Mouse (Mus musculus) left cerebral cortex, postnatal 10 days (tissue): ENCODE data around the gene Ropn1. TPM values are rescaled to one million over a fixed set of nuclear protein-coding genes. Genes with fewer than 3 reads are reported as not detected.
A peak's percentile ranks its signal among the peaks of the same experiment; 100 is the strongest.
"Not testable (repeated sequence)": the region's sequence is repeated elsewhere in the genome, so short reads cannot be mapped to it uniquely, and the experiment has no call there.

Source experiments
- DNase-seq, 2 experiments: peaks; one replicate each; pipeline ENCODE4 v3.0.0; 2021 to 2022; ENCODE audit warnings: low spot score in 2 of 2, mixed read lengths in 1 of 2; ENCODE audit errors: extremely low spot score in 1 of 2
- intact Hi-C: fragments of 180-260 bp; cut with DNase I; formaldehyde crosslinking; loops from one replicate; pipeline ENCODE4 v1.15.1; 2025
- total RNA-seq, 2 experiments: library from RNA; stranded (reverse); gene quantifications; 2 replicates each; pipeline ENCODE4 v1.2.3; 2021

Ropn1 gene
- under 1 TPM in 1 of 2 experiments, not detected in 1; 0.41 TPM for total RNA-seq

DNA sequence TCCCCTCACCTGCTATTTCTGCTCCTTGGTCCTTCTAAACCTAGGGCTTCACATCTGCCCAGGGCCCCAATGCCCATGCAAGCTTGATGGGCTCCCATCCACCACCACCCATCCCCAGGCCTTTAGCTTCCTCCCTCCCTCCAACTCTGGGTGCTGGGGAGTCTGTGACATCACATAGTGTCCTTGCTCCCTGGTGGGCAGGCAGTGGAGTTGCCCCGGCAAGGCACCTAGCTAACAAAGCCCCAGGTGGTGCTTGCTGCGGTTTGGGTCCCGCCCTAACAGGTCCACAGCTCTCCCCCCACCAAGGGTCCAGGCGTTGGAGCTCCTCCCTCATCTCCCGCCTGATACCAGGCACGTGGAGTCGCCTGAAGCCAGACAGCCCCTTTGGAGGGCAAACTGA is at the start of gene Ropn1:
TSS of gene Ropn1 (plus strand) at position 301 of the 400 bp plus-strand sequence.
- intact Hi-C loops, result no loop called here
- no peak for DNase-seq

DNA sequence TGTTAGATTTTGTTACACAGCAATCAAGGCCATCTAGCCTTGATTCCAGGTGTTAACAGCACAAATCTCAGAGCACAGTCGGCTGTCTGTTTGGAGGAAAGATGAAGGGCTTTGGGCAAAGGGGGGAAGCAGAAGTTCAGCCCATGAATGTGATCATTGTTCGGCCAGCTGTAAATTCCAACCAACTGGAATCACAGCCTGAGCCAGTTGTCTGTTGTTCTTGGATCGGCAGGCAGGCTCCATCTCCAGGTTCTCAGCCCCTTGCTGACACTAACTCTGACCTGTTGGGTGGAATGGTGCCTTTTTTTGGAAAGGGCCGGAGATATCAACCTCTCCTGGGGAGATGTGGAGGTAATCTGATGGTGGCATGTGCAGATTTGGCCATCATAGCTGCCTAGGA is 47.8 kb upstream of the Ropn1 start:
- intact Hi-C loops, result no loop called here
- DNase-seq, result no peak

DNA sequence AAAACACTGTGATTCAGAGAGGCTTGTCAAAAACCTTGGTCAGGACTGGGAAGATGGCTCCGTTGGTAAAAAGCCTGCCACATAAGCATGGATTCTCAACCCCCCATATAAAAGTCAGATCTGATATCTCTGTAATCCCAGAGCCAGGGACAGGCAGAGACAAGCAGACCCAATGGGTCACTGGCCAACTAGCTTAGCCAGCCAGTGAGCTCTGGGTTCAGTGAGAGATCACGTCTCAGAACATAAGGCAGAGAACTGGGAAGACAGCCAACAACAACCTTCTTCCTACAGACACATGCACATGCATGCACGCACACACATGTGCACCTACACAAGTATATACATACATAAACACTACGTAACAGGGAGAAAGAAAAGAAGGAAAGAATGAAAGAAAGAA is 46.6 kb upstream of the Ropn1 start:
- no peak for DNase-seq
- intact Hi-C loops, result no loop called here

DNA sequence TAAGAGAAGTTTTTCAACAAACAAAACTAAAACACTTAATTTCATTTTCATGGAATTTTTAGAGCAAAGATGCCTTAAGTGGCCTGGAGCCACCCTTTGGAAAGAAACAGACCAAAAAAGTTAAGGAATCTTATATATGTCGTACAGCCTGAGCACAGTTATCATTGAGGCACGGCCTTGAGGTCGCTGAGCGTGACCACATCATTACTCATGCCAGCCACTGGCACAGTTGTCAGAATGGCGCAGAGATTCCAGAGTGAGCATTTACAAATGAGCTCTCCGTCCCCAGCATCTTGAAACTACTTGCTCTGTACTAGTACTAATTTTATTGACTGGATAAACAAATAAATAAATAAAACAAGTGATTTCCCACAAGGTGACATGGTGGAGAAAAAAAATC is 45.9 kb upstream of the Ropn1 start:
- intact Hi-C loops, result no loop called here

DNA sequence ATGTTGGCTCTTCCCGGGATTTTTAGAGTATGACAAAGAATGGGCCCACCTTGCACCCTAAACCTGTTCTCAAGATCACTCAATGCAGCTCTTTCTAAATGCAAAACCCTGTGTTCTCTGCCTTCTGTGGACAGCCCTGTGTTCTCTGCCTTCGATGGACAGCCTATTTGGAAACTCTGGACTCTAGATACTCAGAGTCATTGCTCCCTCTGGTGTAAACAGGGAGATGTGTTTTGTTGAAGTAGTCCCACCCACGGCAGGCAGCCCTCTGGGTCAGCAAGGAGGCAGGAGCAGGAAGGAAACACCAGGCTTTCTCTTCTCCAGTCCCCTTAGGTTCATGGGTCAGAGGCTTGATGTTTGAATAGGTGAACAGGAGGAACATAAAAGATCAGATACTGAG is 44.0 kb upstream of the Ropn1 start:
- peak in 1 of 2 experiments; percentile 35 for DNase-seq
- intact Hi-C loops, result no loop called here

More for the DNA sequence above, 45.9 kb upstream of the Ropn1 start:
- no peak for DNase-seq

DNA sequence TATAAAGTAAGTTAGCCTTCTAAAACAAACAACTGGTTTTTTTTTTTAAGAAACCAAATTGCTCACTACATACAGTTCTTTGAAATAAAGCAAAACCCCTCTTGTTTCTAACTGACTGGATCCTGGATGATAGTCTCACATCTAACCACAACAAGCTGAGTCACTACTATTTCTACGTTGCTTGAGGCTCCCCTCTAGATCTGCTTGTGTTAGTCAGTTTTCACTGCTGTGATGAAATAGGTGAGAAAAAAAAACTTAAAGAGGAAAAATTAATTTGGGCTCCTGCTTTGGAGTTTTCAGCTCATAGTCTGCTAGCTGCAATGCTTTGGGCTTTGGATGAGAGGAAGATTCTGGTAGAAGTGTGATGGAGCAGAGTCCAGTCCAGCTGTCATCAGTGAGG is 39.6 kb upstream of the Ropn1 start:
- intact Hi-C loops, result no loop called here
- no peak for DNase-seq

DNA sequence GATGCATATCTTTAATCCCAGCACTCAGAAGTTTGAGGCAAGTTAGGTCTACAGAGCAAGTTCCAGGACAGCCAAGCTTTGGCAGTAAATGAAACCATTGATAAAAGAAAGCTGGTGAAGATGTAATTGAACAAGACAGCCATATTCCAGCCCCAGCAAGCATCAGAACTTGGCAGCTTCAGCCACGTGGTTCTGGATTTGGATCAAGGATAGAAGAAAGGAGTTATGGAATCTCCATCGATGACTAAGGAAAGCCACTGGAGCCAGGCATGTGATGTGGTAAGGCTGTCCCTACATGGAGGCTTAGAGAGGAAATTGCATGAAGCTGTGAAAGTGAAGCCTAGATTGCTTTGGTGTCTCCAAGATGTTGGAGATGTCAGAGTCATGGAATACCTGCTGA is 35.7 kb upstream of the Ropn1 start:
- intact Hi-C loops, result no loop called here
- no peak for DNase-seq

DNA sequence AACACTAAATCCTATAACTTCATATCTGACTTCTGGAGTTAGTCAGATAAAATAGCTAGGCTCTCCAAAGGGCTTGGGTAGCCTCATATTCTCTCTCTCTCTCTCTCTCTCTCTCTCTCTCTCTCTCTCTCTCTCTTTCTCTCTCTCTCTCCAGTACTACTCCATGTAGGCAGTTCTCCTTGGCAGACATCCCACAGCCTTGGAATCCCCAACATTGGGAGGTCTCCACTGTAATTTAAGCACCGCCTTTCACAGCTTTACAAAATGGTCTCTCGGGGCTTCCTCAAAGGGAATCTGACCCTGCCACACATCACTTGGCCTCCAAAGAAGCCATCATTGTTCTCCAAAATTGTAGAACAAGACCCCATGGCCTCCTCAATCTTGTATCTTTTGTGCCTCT is 22.1 kb upstream of the Ropn1 start:
- intact Hi-C loops, result no loop called here
- DNase-seq, result peak in 1 of 2 experiments; percentile 36

DNA sequence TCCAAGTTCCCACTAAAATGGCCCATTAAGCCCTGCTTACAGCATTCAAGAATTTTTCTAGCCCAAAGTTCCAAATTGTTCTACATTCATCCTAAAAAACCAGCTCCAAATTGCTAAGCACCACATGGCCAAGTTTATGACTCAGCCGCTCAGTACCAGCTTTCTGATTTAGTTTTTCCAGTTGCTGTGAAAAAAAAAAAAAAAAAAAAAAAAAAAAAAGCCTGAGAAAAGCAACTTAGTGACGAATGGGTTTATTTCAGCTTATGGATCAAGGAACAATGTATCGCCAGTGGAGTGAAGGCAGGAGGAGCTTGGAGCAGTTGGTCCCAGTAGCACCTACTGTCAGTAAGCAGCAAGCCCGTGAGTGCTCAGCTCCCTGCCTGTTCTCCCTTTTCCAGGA is 21.3 kb upstream of the Ropn1 start:
- no peak for DNase-seq
- intact Hi-C loops, result no loop called here

DNA sequence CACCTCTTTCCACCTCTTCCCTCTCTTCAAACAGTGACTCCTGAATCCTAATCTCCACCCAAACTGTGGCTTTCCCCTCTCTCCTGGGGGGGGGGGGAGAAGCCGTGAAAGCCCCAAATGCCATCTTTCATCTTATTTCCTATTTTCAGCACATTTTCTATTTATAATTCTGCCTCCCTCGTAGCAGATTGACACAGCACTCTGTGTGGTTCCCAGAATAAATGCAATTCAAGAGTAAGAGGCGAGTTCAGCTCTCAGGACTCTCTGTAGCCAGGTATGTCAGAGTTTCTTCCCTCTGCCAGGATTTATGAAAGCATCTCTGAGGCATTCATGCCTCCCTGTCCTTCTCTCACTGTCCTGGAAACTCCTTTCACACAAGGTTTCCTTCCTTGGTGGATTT is 14.2 kb upstream of the Ropn1 start:
- no peak for DNase-seq
- intact Hi-C loops, result no loop called here

DNA sequence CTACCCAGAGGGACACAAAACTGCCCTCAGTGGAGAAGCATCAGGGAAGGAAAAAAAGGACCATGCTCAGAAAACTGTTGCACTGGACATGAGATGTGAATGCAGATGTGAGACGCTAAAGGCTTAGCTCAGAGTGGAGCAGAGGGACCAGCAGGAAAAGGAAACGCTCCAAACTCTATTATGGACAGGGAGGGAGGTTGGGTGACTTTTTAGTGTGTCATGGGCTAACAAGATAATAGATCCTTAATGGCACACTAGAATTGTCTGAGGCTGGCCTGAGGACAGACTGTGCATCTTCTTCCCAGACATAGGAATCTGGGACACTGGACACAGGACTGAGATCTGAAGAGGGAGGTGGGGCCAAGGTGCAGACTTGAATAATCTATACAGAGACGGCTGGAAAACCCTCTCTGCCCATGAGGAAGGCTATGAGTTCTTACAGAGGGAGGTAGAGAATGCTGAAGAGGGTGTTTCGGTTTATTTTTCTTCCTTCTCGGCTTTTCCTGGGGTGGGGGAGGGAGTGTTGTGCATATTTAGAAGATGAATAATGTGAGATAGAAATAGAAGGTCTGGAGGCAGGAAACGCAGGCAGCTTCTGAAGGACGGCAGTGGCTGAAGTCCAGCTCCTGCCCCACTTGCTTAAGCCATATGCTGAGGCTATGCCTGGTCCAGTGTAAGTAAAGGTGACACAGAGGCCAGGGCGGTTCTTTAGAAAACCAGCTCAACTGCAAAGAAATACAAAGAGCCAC is 6.0 kb upstream of the Ropn1 start:
- peak in 1 of 2 experiments; percentile 47 for DNase-seq
- intact Hi-C loops, result no loop called here

DNA sequence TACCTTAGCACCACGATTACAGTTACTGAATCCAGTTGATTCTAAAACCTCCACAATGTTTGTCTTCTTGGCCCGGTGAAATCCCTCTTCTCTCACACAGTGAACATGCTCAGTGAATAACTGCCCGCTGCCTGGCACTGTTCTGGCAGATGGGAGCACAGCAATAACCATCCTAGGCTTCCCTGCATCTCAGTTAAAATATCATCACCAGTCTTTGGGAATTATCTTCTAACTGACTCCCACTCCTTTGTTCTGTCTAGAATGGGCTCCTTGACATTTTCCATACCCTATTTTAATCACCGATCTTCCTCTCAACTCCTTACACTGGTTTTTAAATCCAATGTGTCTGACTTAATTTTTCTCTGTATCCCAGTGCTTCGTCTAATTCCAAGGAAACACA is 3.3 kb downstream of the Ropn1 start:
- intact Hi-C loops, result no loop called here
- no peak for DNase-seq

DNA sequence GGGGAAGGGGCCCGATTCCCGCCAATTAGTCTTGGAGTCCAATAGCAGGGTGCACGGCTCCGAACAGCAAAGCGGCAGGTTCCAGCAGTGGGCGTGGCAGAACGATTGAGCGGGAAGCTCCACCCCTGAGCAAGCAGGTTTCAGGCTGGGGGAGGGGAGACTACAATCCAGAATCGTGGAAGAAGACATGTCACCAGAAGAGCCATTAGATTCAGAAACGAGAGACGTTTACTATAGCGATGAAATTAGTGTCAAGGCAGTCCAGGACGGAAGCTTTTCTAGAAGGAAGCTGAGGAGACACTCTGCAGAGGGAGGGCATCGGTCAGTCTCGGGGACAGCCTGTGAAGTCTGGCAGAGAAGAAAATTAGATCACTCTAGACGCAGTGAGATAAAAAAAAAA is 7.8 kb downstream of the Ropn1 start:
- intact Hi-C loops, result not testable (repeated sequence)
- DNase-seq, result peak in 1 of 2 experiments; percentile 42

DNA sequence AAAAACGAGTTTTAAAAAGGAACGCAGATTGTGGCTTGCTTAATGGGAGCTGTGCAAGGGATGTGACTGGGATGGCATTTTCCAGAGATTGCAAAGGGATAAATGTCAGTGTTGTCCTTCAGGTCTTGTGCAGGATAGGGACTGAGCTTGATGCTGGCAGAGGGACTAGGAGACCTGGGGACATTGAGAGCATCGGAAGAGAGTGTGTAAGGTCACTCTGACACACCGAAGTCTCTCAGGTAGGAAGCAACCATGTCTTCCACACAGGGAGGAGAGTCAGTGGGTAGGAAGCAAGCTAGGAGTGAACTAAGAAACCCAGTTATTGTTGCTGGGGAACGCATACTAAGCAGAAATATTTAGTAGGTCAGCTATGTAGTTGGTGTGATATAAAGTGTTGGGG is 8.3 kb downstream of the Ropn1 start:
- intact Hi-C loops, result no loop called here

DNA sequence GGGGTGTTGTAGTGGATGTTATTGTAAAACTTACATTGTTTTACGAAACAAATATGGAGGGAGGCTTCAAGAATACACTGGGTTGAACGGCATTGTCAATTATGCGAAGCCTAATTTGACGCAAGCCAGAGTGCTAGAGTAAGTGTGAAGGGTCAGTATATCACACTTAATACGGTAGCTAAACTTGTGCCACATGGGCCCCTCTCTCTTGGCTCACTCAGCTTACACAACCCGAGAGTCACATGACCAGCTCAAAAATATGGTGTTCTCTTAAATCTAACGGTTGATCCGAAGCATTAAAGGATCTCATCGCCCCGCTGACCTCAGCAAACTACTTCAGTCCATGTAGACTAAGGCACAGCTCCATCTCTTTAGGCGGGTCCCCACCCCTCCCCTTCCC is 8.7 kb downstream of the Ropn1 start:
- DNase-seq, result no peak
- intact Hi-C loops, result no loop called here

More for the DNA sequence above, 8.3 kb downstream of the Ropn1 start:
- DNase-seq, result no peak

DNA sequence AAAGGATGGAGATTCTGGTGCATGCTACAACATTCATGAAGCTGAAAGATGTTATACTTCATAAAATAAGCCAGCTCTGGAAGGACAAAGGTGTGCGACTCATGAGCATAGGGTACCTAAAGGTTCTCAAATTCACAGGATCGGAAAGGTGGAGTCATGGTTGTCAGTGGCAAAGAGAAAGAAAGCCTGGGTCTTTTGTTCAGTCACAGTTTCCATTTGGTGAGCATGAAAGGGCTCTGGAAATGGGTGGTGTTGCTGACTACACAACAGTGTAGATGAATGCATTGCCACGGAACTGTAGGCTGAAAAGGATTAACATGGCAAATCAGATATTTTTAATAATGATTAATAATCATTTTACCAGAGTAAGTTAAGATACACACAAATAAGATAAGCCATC is 14.8 kb downstream of the Ropn1 start:
- no peak for DNase-seq
- intact Hi-C loops, result loop anchor here (10.0 kb wide), 2 partner anchors 300 to 320 kb away; no protein-coding TSS in a partner anchor

DNA sequence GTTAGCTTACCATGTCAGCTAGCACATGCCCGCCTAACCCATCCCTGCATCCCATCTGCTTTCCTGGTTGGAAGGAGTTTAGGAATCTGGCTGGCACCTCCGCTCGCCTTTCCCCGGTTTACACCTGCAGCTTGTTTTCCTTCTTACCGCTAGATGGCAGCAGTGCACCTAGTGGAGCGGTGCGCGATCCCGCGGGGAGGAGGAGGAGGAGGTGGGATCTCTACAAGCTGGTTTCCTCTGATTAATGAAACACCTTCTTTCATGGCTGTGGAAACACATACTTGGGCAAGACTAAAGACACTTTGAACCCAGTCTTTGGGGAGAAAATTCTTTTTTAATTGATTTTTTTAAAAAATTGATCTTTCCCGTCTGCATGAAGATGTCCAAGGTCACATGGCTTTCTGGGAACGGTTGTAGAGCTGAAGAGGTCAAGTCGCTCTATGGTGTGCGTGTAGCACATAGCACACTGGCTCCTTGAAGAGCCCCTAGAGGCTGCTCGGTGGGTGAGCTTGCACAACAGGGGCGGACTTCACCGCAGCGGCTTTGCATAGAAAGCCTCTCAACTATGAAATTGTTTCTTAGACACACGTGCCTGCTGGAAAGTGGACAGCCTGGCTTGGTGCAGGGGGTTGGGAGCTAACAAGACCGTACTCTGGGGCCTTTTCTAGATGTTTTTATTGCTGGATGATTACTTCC is 17.5 kb downstream of the Ropn1 start:
- peak; percentile 72 to 75 for DNase-seq
- intact Hi-C loops, result loop anchor here (5.0 to 10.0 kb wide), 3 partner anchors 35 to 322 kb away; no protein-coding TSS in a partner anchor

DNA sequence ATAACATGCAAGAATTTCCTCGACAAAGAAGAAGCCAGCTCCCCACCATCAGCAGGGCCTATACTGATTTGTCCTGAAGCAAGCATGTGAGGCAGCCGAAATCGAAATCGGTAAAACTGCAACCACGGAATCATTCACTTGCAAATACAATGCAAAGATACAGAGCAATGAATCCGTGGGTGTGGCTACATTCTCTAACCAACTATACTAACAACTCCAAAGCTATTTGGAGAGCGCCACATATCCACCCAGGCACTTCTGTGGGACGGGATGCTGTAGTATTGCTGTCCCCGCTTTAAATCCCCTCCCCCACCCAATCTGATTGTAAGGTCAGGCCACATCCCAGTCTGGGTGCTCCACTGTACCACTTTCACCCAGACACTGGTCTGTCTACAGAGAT is 18.6 kb downstream of the Ropn1 start:
- no peak for DNase-seq
- intact Hi-C loops, result loop anchor here (5.0 to 10.0 kb wide), 3 partner anchors 34 to 324 kb away; no protein-coding TSS in a partner anchor

DNA sequence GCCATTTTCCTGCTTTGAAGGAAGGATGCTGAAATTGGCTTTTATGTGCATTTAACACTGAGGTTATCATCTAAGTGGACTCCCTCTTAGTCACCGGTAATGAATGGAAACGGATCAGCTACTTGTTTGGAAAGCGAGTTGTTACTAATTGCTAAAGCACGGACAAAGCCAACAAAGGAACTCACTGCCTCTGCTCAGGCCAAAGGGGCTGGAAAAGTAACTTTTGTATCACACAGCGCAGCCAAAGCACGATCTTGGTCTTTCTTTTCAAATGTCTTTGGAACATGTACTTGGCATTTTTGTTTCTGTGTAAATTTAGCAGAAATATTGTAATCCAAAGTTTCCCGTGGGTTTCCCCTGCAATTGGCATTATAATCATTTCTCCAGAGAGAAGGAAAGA is 22.2 kb downstream of the Ropn1 start:
- intact Hi-C loops, result no loop called here
- no peak for DNase-seq

DNA sequence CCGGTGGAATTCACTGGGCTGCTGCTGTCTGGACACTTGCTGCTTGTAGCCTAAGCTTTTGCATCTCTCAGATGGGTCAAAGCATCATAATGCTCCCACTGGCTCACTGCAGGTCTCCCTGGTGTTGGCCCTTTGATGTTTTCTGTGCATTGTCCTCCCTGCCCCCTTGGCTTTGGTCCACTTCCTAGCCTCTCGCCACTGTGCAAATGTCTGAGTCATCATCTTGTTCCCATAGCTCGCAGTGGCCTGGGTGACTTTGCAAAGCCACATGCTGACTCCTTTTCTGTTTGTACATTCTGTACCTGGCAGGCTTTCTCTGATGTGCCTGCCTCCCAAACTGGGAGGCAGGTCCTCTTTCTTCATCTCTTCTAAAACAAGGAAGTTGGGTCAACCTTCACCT is 23.1 kb downstream of the Ropn1 start:
- intact Hi-C loops, result no loop called here
- peak in 1 of 2 experiments; percentile 46 for DNase-seq
